Mouse (Mus musculus) liver, embryonic 12.5 days (tissue): ENCODE measurements around the gene Abtb2. TPM values are rescaled to one million over a fixed set of nuclear protein-coding genes. Genes with fewer than 3 reads are reported as not detected.

ENCODE experiments used
- ATAC-seq: fragments of 200-750 bp; cut with Nextera tagmentation; 2 replicates; pipeline ENCODE4 v1.8.0; 2017; ENCODE audit warnings: moderate number of reproducible peaks, mild to moderate bottlenecking, moderate library complexity
- H3K27ac ChIP-seq: fragments of 300-500 bp; sonication (generic); 2 replicates; pipeline ENCODE4 v1.5.1; 2016; ENCODE audit warnings: mild to moderate bottlenecking
- H3K27me3 ChIP-seq: fragments of 300-500 bp; sonication (generic); replicated peaks from 2 replicates; pipeline ENCODE4 v1.6.1; 2016; ENCODE audit warnings: mild to moderate bottlenecking, moderate library complexity
- H3K36me3 ChIP-seq: fragments of 300-500 bp; sonication (generic); 2 replicates; pipeline ENCODE4 v1.6.1; 2016; ENCODE audit warnings: mild to moderate bottlenecking, moderate library complexity
- H3K4me1 ChIP-seq: fragments of 300-500 bp; sonication (generic); 2 replicates; pipeline ENCODE4 v1.6.1; 2016
- H3K4me2 ChIP-seq: fragments of 300-500 bp; sonication (generic); 2 replicates; pipeline ENCODE4 v1.6.1; 2016; ENCODE audit warnings: mild to moderate bottlenecking, moderate library complexity
- H3K4me3 ChIP-seq: fragments of 300-500 bp; sonication (generic); 2 replicates; pipeline ENCODE4 v1.5.1; 2016; ENCODE audit warnings: mild to moderate bottlenecking, moderate library complexity
- H3K9ac ChIP-seq: fragments of 300-500 bp; sonication (generic); 2 replicates; pipeline ENCODE4 v1.6.1; 2016; ENCODE audit warnings: mild to moderate bottlenecking, moderate library complexity
- H3K9me3 ChIP-seq: fragments of 300-500 bp; sonication (generic); replicated peaks from 2 replicates; pipeline ENCODE4 v1.6.1; 2016; ENCODE audit warnings: mild to moderate bottlenecking, moderate library complexity
- WGBS: fragments of 180-500 bp; shearing (Covaris S2); methylation state at CpG from one replicate; pipeline ENCODE4 v1.1.7; 2016; ENCODE audit not compliant: insufficient replicate concordance; 5-methylcytosine and 5-hydroxymethylcytosine counted together
- polyA plus RNA-seq: library from polyadenylated mRNA; unstranded; fragments of >200 nt; fragmentation: Nextera tagmentation; extraction: Ambion mirVana; gene quantifications from 2 replicates; pipeline ENCODE4 v1.2.1, GENCODE M21; 2016

Abtb2 gene
- polyA plus RNA-seq, 1 experiment from 2014 or later: 4.1 TPM

DNA sequence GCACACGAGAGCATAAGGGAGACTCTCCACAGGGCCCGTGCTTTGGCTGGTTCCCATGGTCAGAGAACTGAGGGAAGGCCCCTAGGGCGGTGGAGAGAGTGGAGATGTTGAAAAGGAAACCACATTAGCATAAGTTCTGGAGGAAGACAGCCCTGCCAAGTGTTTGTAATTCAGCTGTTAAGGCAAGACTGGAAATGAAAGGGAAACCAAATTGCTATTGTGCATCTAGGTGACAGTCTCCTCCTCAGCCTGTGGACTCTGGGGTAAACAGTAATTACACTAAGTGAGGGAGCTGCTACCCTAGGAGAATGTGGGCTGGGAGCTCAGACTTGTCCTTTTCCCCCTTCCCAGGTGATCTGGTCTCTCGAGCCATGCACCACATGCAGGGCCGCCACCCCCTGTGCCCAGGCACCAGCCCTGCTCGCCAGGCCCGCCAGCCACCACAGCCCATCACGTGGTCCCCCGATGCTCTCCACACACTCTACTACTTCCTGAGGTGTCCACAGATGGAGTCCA lies 116.9 kb downstream of the Abtb2 start:
- Histone ChIP-seq H3K36me3 (no peaks in the 10 kb centered on the region), H3K27me3 (0 out of 2 replicates have a peak, but pooled peaks cover 7% of the 10 kb centered on the region), H3K4me2 (no peak overlapping the region), H3K4me3 (no peak overlapping the region), H3K9ac (no peak overlapping the region), H3K9me3 (no peaks in the 10 kb centered on the region), H3K4me1 (peaks cover 14% of the 10 kb centered on the region), H3K27ac (no peak overlapping the region)
- 70% methylated on average over 9 of the region's 9 CpGs for WGBS
- ATAC-seq: no peak

DNA sequence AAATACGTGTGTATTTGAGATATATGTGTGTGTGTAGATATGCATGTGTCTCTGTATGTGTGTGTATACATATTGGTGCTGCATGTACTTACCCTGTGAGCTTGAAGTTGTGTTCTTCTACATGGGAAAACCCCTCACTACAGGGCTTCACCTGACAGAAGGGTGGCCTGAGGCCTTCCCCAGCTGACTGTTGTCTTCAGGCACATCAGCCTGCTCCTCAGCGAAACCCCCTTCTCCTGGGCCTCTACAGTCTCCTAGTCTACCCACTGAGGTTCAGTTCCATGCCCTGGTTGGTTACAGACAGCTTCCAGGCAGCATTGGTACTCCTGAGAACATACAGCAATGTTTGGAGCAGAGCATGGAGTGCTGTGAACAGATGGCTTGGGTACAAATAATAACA lies 118.3 kb downstream of the Abtb2 start:
- Histone ChIP-seq H3K4me3 (no peak overlapping the region), H3K36me3 (no peaks in the 10 kb centered on the region), H3K4me2 (no peak overlapping the region), H3K9ac (no peak overlapping the region), H3K27ac (no peak overlapping the region), H3K27me3 (no peaks in the 10 kb centered on the region), H3K9me3 (no peaks in the 10 kb centered on the region), H3K4me1 (peaks cover 14% of the 10 kb centered on the region)
- no peak for ATAC-seq
- 66% methylated on average over 2 of the region's 2 CpGs for WGBS

DNA sequence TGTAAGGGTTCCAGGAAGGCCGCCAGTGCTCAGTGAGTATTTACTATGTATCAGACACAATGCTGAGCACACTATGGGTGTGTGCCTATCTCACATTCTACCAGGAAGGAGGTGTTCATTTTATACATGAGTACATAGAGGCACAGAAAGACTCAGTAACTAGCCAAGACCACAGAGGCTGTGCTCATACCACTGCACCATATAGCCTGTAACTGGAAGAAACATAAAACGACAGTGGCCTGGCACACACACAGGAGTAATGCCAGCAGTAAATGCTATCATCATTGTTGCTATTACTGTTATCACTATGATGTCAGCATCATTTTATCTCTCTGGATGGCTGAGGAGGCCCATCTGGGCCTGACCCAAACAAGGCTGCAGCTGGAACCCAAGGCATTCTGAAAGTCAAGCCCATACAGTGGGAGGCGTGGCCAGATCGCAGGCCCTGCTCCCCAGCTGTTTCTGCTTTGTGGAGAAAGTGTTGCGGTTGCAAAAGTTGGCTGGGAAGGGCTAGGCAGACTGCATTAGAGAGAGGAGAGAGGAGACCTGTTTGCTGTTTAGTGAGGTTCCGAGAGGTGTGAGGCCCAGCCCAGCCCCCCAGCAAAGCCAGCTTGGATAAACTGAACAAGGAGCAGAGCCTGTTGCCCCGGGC lies 118.9 kb downstream of the Abtb2 start:
- H3K4me3 ChIP-seq: no peak overlapping the region
- no peak overlapping the region for H3K27ac ChIP-seq
- H3K9ac ChIP-seq: no peak overlapping the region
- no peaks in the 10 kb centered on the region for H3K36me3 ChIP-seq
- H3K4me1 ChIP-seq: peaks cover 14% of the 10 kb centered on the region
- H3K27me3 ChIP-seq: no peaks in the 10 kb centered on the region
- ATAC-seq: no peak
- no peaks in the 10 kb centered on the region for H3K9me3 ChIP-seq
- WGBS: 61% methylated on average over 7 of the region's 7 CpGs
- H3K4me2 ChIP-seq: no peak overlapping the region

DNA sequence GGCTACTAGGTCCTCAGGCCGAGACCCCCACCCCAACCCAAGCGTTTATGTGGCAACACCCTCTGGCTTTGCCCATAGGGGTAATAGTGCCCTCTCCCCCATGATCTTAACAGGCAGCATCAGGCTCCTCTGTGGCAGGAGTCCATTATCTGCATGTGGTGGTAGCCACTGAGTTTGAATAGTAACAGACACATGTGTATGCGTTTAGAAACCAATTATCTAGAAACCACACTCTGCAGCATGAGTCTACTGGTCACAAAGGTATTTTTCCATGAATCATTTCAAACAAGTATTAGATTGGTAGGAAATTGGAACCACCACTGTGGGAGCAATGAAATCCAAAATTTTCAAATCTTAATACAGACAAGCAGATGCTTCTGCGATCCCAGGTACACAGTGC lies 119.5 kb downstream of the Abtb2 start:
- ATAC-seq: no peak
- H3K36me3 ChIP-seq: no peaks in the 10 kb centered on the region
- 57% methylated on average over 4 of the region's 4 CpGs for WGBS
- H3K27me3 ChIP-seq: no peaks in the 10 kb centered on the region
- no peaks in the 10 kb centered on the region for H3K9me3 ChIP-seq
- H3K27ac ChIP-seq: no peak overlapping the region
- H3K4me3 ChIP-seq: no peak overlapping the region
- no peak overlapping the region for H3K4me2 ChIP-seq
- H3K9ac ChIP-seq: no peak overlapping the region
- H3K4me1 ChIP-seq: peaks cover 14% of the 10 kb centered on the region

DNA sequence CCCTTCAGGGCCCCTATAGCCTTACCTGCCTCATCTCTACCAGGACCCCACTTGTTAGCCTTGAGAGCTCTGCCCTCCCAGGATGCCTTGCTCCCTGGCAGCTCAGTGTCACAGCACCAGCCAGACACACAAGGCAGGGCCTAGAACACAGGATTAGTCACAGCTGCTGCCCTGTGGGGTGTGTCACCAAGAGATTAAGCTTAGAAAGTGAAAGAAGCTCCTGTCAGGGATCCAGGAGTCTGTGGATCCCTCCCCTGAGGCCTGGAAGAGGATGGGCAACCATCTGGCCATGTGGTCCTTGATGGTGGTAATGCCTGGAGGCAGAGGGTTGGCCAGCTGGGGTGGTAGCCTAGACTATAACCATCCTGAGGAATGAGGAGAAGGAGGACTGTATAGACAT lies 121.0 kb downstream of the Abtb2 start:
- no peaks in the 10 kb centered on the region for H3K36me3 ChIP-seq
- H3K4me1 ChIP-seq: peaks cover 14% of the 10 kb centered on the region

DNA sequence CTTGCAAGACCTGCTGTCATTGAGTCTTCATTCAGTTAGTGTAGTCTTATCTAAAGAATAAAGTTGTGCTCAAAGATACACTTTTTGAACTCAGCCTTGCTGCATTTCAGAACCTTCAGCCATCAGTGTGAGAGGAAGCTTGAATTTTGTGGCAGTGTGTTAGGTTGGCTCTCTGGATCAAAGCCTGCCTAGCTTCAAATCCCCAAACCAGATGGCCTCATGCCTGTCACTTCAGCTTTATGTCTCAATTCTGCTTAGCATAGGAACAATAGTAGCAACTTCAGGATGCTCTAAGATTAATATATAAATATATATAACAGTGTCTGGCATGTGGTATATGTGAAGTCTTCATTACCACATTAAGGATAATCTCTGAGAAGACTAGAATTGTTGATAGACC lies 121.8 kb downstream of the Abtb2 start:
- Histone ChIP-seq H3K4me2 (no peak overlapping the region), H3K9me3 (no peaks in the 10 kb centered on the region), H3K9ac (no peak overlapping the region), H3K36me3 (no peaks in the 10 kb centered on the region), H3K27ac (no peak overlapping the region), H3K4me1 (peaks cover 9% of the 10 kb centered on the region), H3K4me3 (no peak overlapping the region), H3K27me3 (no peaks in the 10 kb centered on the region)
- no peak for ATAC-seq

More for the DNA sequence above, 121.0 kb downstream of the Abtb2 start:
- Histone ChIP-seq H3K9me3 (no peaks in the 10 kb centered on the region), H3K27me3 (no peaks in the 10 kb centered on the region), H3K27ac (no peak overlapping the region), H3K4me3 (no peak overlapping the region), H3K4me2 (no peak overlapping the region), H3K9ac (no peak overlapping the region)
- ATAC-seq: no peak

DNA sequence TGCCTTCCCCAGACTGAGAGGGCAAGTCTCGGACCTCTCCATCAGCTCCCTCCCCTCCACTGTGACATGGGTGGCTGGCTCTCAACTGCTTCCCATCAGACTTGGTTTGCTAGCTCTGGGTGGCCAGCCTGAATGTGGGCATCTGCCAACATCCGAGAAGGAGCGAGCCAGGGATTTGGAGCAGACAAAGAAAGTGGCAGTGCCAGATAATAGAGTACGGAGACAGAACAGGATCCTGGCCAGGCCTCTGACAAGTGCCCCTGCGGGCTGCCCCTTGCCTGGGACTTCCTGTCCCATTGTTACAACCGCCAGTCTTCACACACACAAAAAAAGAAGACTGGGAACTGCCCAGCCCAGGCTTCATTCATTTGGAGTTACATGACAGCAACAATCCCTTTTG lies 124.3 kb downstream of the Abtb2 start:
- H3K9ac ChIP-seq: no peak overlapping the region
- peaks cover 2% of the 10 kb centered on the region for H3K4me1 ChIP-seq
- ATAC-seq: no peak
- H3K4me2 ChIP-seq: no peak overlapping the region
- no peaks in the 10 kb centered on the region for H3K9me3 ChIP-seq
- no peak overlapping the region for H3K4me3 ChIP-seq
- WGBS: 46% methylated on average over 6 of the region's 6 CpGs
- no peaks in the 10 kb centered on the region for H3K27me3 ChIP-seq
- no peaks in the 10 kb centered on the region for H3K36me3 ChIP-seq
- H3K27ac ChIP-seq: no peak overlapping the region

DNA sequence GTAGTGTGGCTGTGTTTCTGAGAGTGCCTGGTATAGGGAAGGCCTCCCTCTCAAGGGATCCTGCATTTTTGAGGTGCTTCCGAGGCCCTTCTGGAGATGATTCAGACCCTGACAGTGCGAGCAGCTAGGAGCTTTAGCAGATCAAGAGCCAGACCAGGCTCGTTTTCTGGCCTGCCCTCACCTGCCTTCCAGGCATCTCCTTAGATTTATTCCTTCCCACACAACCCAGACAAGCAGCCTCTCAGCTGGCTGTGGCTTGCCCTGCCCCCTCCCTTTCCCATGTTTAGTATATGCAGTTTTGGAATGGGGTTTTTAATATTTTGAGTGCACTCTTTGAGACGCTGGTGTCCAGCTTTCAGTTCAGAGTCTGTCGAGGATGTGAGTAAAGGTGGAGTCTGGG lies 124.7 kb downstream of the Abtb2 start:
- no peak overlapping the region for H3K4me2 ChIP-seq
- H3K9ac ChIP-seq: no peak overlapping the region
- H3K9me3 ChIP-seq: no peaks in the 10 kb centered on the region
- no peak for ATAC-seq
- no peaks in the 10 kb centered on the region for H3K4me1 ChIP-seq
- no peaks in the 10 kb centered on the region for H3K36me3 ChIP-seq
- H3K27me3 ChIP-seq: no peaks in the 10 kb centered on the region
- WGBS: 53% methylated on average over 5 of the region's 5 CpGs
- H3K4me3 ChIP-seq: no peak overlapping the region
- no peak overlapping the region for H3K27ac ChIP-seq

DNA sequence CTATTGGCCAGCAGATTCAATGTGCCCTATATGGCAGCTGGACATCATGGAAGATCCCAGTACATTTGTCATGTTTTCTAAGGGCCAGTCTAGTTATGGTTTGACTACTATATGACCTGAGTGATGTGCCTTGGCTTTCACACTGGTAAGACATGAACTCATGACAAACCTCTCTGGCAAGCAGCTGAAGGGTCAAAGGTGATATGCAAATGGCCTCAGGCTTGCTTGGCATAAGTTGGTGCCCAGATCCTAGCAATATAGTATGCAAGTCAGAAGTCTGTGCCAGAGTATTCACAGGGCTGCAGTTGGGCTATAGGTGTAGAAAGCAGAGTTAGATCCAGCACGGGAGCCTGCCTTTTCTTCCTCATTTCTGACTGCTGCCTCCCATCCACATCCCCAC lies 125.2 kb downstream of the Abtb2 start:
- ATAC-seq: no peak
- Histone ChIP-seq H3K9me3 (no peaks in the 10 kb centered on the region), H3K4me3 (no peak overlapping the region), H3K36me3 (no peaks in the 10 kb centered on the region), H3K9ac (no peak overlapping the region), H3K27me3 (no peaks in the 10 kb centered on the region), H3K4me2 (no peak overlapping the region), H3K4me1 (no peaks in the 10 kb centered on the region), H3K27ac (no peak overlapping the region)
- WGBS: 55% methylated on average over 1 of the region's 1 CpGs

DNA sequence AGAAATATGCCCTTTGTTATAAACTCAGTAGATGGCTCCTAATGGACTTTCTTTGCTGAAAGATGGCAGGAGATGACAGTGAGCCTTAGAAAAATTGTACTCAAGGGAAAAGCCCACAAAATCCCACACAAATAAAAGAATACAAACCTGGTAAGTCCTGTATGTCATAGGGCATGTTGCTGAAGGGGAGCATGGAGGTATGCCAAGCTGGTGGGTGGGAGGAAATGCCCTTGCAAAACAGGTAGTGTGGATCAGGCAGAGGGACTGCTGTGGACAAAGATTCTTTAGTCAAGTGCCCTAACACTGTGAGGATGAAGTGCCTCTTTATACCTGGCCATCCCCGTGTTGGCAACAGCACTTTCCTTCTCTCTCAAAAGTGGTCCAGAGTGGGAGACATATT lies 126.7 kb downstream of the Abtb2 start:
- Histone ChIP-seq H3K36me3 (no peaks in the 10 kb centered on the region), H3K4me1 (no peaks in the 10 kb centered on the region), H3K4me2 (no peak overlapping the region), H3K9me3 (no peaks in the 10 kb centered on the region), H3K27me3 (no peaks in the 10 kb centered on the region), H3K4me3 (no peak overlapping the region), H3K27ac (no peak overlapping the region), H3K9ac (no peak overlapping the region)
- no peak for ATAC-seq
- WGBS: 62% methylated on average over 1 of the region's 1 CpGs

DNA sequence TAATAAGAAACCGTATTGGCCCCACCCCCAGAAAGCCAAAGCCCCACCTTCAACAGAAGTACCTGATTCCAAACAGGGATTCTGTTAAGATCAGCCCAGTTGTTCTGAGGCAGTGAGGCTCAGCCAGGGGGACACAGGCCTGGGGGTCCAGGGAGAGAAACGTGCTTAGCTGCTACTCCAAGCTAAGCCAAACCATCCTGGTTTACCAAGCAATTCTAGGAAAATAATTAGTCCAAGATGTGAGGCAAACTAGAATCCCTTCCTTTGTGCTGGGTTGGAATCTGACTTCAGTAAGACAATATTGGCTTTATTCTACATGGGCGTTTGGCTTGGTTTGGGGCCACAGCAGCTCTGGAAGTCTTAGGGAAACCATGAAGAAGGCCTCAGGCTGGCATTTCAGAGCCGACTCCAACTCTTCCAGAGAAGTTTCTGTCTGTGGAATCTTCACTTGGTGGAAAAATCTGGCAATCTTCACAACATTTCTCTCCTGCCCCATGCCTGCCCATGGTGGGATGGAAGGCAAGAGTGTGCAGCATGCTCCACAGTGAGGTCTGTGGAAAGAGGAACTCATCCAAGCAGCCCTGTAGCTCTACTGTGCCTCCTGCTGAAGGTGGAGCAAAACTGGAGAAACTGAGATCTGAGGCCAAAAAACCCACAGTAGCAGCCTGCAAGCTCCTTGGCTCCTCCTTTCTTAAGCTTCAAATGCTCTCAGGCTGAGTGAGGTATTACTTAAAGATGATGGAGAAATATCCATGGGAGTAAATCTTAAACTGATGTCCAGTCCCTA lies 128.9 kb downstream of the Abtb2 start:
- no peaks in the 10 kb centered on the region for H3K36me3 ChIP-seq
- WGBS: 60% methylated on average over 4 of the region's 4 CpGs
- no peak overlapping the region for H3K27ac ChIP-seq
- H3K9ac ChIP-seq: no peak overlapping the region
- no peaks in the 10 kb centered on the region for H3K4me1 ChIP-seq
- H3K27me3 ChIP-seq: no peaks in the 10 kb centered on the region
- no peak for ATAC-seq
- H3K9me3 ChIP-seq: no peaks in the 10 kb centered on the region
- H3K4me3 ChIP-seq: no peak overlapping the region
- H3K4me2 ChIP-seq: no peak overlapping the region

DNA sequence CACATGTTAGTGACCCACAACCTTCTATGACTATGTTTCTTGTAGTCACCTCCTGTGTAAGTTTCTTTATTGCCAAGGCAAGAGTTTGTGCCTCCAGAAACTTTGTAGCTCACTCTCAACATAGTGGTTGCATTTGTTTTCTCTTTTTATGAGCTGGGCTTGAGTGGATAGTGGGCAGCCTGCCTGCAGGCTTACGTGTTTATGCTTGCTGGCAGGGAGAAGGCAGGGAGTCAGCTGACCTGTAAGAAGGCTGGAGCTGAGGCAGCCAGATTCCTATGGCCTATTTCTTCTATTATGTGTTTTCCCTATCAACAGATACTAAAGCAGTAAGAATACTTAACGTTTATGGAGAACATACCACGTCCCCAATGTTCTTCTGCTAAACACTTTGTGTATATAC lies 130.1 kb downstream of the Abtb2 start:
- H3K4me1 ChIP-seq: no peaks in the 10 kb centered on the region
- WGBS: 54% methylated on average over 3 of the region's 3 CpGs
- H3K4me3 ChIP-seq: no peak overlapping the region
- H3K27ac ChIP-seq: no peak overlapping the region
- no peaks in the 10 kb centered on the region for H3K9me3 ChIP-seq
- no peak for ATAC-seq
- H3K27me3 ChIP-seq: no peaks in the 10 kb centered on the region
- no peak overlapping the region for H3K9ac ChIP-seq
- no peaks in the 10 kb centered on the region for H3K36me3 ChIP-seq
- H3K4me2 ChIP-seq: no peak overlapping the region
